8 mouse cellular contexts compared by ENCODE assay signal in the genomic region with DNA sequence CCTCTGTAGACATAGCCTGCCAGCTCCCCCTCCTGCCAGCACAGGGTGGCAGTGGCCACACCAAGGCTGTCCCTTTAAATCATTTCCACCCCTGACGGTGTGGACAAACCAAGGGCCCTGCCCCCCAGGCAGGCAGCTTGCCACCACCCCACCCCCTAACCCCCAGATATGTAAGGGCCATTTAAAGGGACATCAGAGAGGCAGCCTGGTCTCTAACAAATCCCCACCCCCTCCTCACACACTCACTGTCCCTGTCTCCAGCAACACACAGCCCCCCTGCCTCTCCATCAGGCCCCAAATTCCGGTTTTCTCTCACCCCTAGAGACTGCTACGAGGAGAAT. TPM values are rescaled to one million over a fixed set of nuclear protein-coding genes. Genes with fewer than 3 reads are reported as not detected.
A peak's percentile ranks its signal among the peaks of the same experiment; 100 is the strongest.
DNase-seq lines count a peak whose midpoint lies in the region; ATAC-seq and TF ChIP-seq lines count a peak whose summit lies in the region.

No protein-coding gene starts in this region.

- no peaks in the 10 kb centered on the region for H3K9me3 ChIP-seq in forebrain, embryonic 14.5 days (replicated peaks; ENCODE audit: control insufficient read depth, low read length)
- no peaks in the 10 kb centered on the region for H3K9me3 ChIP-seq in hindbrain, embryonic 11.5 days (ENCODE audit: control insufficient read depth, low read length)
- H3K9me3 ChIP-seq in limb, embryonic 13.5 days: no peaks in the 10 kb centered on the region

- peaks cover 35% of the 10 kb centered on the region for H3K79me2 ChIP-seq in myocyte (ENCODE audit: control insufficient read depth, insufficient read depth)

- peak; percentile 2 for ATAC-seq in forebrain, embryonic 14.5 days
- ATAC-seq in hindbrain, embryonic 11.5 days (ENCODE audit: low FRiP score): no peak
- no peak for ATAC-seq in limb, embryonic 13.5 days (ENCODE audit: low FRiP score, low read depth)
- ATAC-seq in erythroid progenitor cell, adult 5-6 weeks (replicated peaks; ENCODE audit: low FRiP score, poor library complexity, severe bottlenecking): no peak

- intact Hi-C loops in left cerebral cortex, postnatal 4 days (cut with DNase I): no loop called here

- 0% methylated on average over 3 of the region's 3 CpGs for WGBS in forebrain, embryonic 14.5 days
- 0% methylated on average over 3 of the region's 3 CpGs for WGBS in hindbrain, embryonic 11.5 days
- WGBS in limb, embryonic 13.5 days: 2% methylated on average over 3 of the region's 3 CpGs

- peak overlapping the region; percentile 99 for H3K27ac ChIP-seq in forebrain, embryonic 14.5 days (ENCODE audit: low read depth, low read length)
- H3K27ac ChIP-seq in hindbrain, embryonic 11.5 days (ENCODE audit: low read depth, low read length): peak overlapping the region; percentile 100
- H3K27ac ChIP-seq in limb, embryonic 13.5 days: peak overlapping the region; percentile 99

- H3K27me3 ChIP-seq in forebrain, embryonic 14.5 days (replicated peaks; ENCODE audit: control insufficient read depth, insufficient read depth, low read length): no peaks in the 10 kb centered on the region
- no peaks in the 10 kb centered on the region for H3K27me3 ChIP-seq in hindbrain, embryonic 11.5 days (ENCODE audit: control insufficient read depth, insufficient read depth, low read length)
- H3K27me3 ChIP-seq in limb, embryonic 13.5 days: no peaks in the 10 kb centered on the region
- no peaks in the 10 kb centered on the region for H3K27me3 ChIP-seq in myocyte (ENCODE audit: control insufficient read depth, insufficient read depth, insufficient read length)

- DNase-seq in left cerebral cortex, postnatal 4 days: peak; percentile 88
- DNase-seq in left cerebral cortex, adult 9 months (ENCODE audit: low spot score in 2 of 2): no peak
- peak; percentile 94 for DNase-seq in brain, adult 2 months (ENCODE audit: low read depth, low spot score)
- DNase-seq in forebrain, embryonic 14.5 days (ENCODE audit: low spot score): peak; percentile 77
- peak; percentile 64 for DNase-seq in hindbrain, embryonic 11.5 days (ENCODE audit: low spot score)

- peaks cover 57% of the 10 kb centered on the region for H3K4me1 ChIP-seq in forebrain, embryonic 14.5 days (ENCODE audit: control insufficient read depth, insufficient read depth, low read length)
- peaks cover 23% of the 10 kb centered on the region for H3K4me1 ChIP-seq in hindbrain, embryonic 11.5 days (replicated peaks; ENCODE audit: control insufficient read depth, insufficient read depth, low read length)
- H3K4me1 ChIP-seq in limb, embryonic 13.5 days: peaks cover 59% of the 10 kb centered on the region

- peak overlapping the region; percentile 50 for H3ac ChIP-seq in myocyte (ENCODE audit: control insufficient read depth, insufficient read length)

- peak; percentile 87 for TF ChIP-seq POLR2A in myocyte (IDR thresholded peaks at IDR 0.05; ENCODE audit: insufficient read length, low read depth)

- peak overlapping the region; percentile 99 for H3K4me2 ChIP-seq in forebrain, embryonic 14.5 days (ENCODE audit: low read length)
- peak overlapping the region; percentile 99 for H3K4me2 ChIP-seq in hindbrain, embryonic 11.5 days (replicated peaks; ENCODE audit: low read depth, low read length)
- peak overlapping the region; percentile 98 for H3K4me2 ChIP-seq in limb, embryonic 13.5 days (replicated peaks)
- H3K4me2 ChIP-seq in myocyte (ENCODE audit: low read depth): peak overlapping the region; percentile 96

- H3K9ac ChIP-seq in forebrain, embryonic 14.5 days (ENCODE audit: low read length): peak overlapping the region; percentile 99
- peak overlapping the region; percentile 99 for H3K9ac ChIP-seq in hindbrain, embryonic 11.5 days (ENCODE audit: low read depth, low read length)
- peak overlapping the region; percentile 97 for H3K9ac ChIP-seq in limb, embryonic 13.5 days

- peaks cover 19% of the 10 kb centered on the region for H3K36me3 ChIP-seq in forebrain, embryonic 14.5 days (ENCODE audit: control insufficient read depth, insufficient read depth, low read length)
- no peaks in the 10 kb centered on the region for H3K36me3 ChIP-seq in hindbrain, embryonic 11.5 days (ENCODE audit: control insufficient read depth, insufficient read depth, low read length)
- H3K36me3 ChIP-seq in limb, embryonic 13.5 days: peaks cover 21% of the 10 kb centered on the region
- peaks cover 13% of the 10 kb centered on the region for H3K36me3 ChIP-seq in myocyte (ENCODE audit: control insufficient read depth, insufficient read depth)

- peak overlapping the region; percentile 77 for H3K4me3 ChIP-seq in forebrain, embryonic 14.5 days (ENCODE audit: low read depth, low read length)
- H3K4me3 ChIP-seq in hindbrain, embryonic 11.5 days (ENCODE audit: low read depth, low read length): peak overlapping the region; percentile 80
- H3K4me3 ChIP-seq in limb, embryonic 13.5 days: peak overlapping the region; percentile 82
- H3K4me3 ChIP-seq in myocyte: peak overlapping the region; percentile 100

TF ChIP-seq in myocyte, 11 proteins besides CTCF, POLR2A, EP300 and RAD21:
- TF ChIP-seq E2F4 (IDR thresholded peaks at IDR 0.05; ENCODE audit: insufficient read depth): no peak
- no peak for TF ChIP-seq USF1 (IDR thresholded peaks at IDR 0.05; ENCODE audit: low read depth)
- peak in 1 of 3 experiments; percentile 58 for TF ChIP-seq MYOG (IDR thresholded peaks at IDR 0.05; ENCODE audit: control insufficient read depth in 1 of 3, insufficient read depth in 1 of 3, insufficient read length in 2 of 3, low read depth in 2 of 3)
- no peak for TF ChIP-seq TCF3 (IDR thresholded peaks at IDR 0.05; ENCODE audit: insufficient read length, low read depth)
- peak in 1 of 3 experiments; percentile 50 for TF ChIP-seq MYOD1 (IDR thresholded peaks at IDR 0.05; ENCODE audit: control insufficient read depth in 1 of 3, insufficient read length in 2 of 3, low read depth in 2 of 3)
- TF ChIP-seq SRF (IDR thresholded peaks at IDR 0.05; ENCODE audit: control insufficient read depth, insufficient read length, low read depth): peak; percentile 44
- no peak for TF ChIP-seq REST (IDR thresholded peaks at IDR 0.05; ENCODE audit: insufficient read depth, insufficient read length)
- no peak for TF ChIP-seq TCF12 (IDR thresholded peaks at IDR 0.05; ENCODE audit: insufficient read depth, poor library complexity, severe bottlenecking)
- peak; percentile 93 for TF ChIP-seq POLR2AphosphoS2 (IDR thresholded peaks at IDR 0.05; ENCODE audit: insufficient read length, low read depth)
- 0 out of 2 replicates have a peak, but pooled peaks have one; percentile 12 for TF ChIP-seq CEBPB (IDR thresholded peaks at IDR 0.05; ENCODE audit: insufficient read depth, poor library complexity, severe bottlenecking)
- no peak for TF ChIP-seq MAX (IDR thresholded peaks at IDR 0.05; ENCODE audit: low read depth)

RNA-seq across cellular contexts. Expression of a gene that starts 1.8 kb away (rescaled TPM):
- total RNA-seq in left cerebral cortex, postnatal 4 days (2021): 10 to 100 TPM; 77.2 to 85.8 TPM
- polyA plus RNA-seq in forebrain, embryonic 14.5 days (2014; fragmentation: Nextera tagmentation; extraction: Ambion mirVana): 28.7 and 38.2 TPM in 2 replicates
- 33.7 and 40.9 TPM in 2 replicates for polyA plus RNA-seq in hindbrain, embryonic 11.5 days (2014; fragmentation: Nextera tagmentation; extraction: Ambion mirVana)
- polyA plus RNA-seq in limb, embryonic 13.5 days (2015; fragmentation: Nextera tagmentation; extraction: Ambion mirVana): 47.3 and 49.3 TPM in 2 replicates
- 31.0 TPM for polyA plus RNA-seq in myocyte (2012; fragmentation: generic; extraction: Trizol)
- 6.5 and 11.7 TPM in 2 replicates for total RNA-seq in erythroid progenitor cell, adult 5-6 weeks (2015; ENCODE audit: low replicate concordance)
- total RNA-seq in erythroid progenitor cell, adult 5-6 weeks (2017; ENCODE audit: low replicate concordance): 0.64 and 1.2 TPM in 2 replicates

RNA-seq across cellular contexts. Expression of a gene that starts 17.3 kb away (rescaled TPM):
- 1 to 10 TPM; 3.1 to 4.2 TPM for total RNA-seq in left cerebral cortex, postnatal 4 days (2021)
- polyA plus RNA-seq in forebrain, embryonic 14.5 days (2014; fragmentation: Nextera tagmentation; extraction: Ambion mirVana): 4.7 and 5.7 TPM in 2 replicates
- polyA plus RNA-seq in hindbrain, embryonic 11.5 days (2014; fragmentation: Nextera tagmentation; extraction: Ambion mirVana): 15.7 and 17.1 TPM in 2 replicates
- 24.0 and 25.6 TPM in 2 replicates for polyA plus RNA-seq in limb, embryonic 13.5 days (2015; fragmentation: Nextera tagmentation; extraction: Ambion mirVana)
- polyA plus RNA-seq in myocyte (2012; fragmentation: generic; extraction: Trizol): 0.16 TPM
- total RNA-seq in erythroid progenitor cell, adult 5-6 weeks (2015; ENCODE audit: low replicate concordance): not detected in 2 replicates
- total RNA-seq in erythroid progenitor cell, adult 5-6 weeks (2017; ENCODE audit: low replicate concordance): not detected in 2 replicates

RNA-seq across cellular contexts. Expression of a gene that starts 19.9 kb away (rescaled TPM):
- total RNA-seq in left cerebral cortex, postnatal 4 days (2021): 10 to 100 TPM; 36.3 to 41.1 TPM
- polyA plus RNA-seq in forebrain, embryonic 14.5 days (2014; fragmentation: Nextera tagmentation; extraction: Ambion mirVana): 31.1 and 36.4 TPM in 2 replicates
- 32.7 and 45.2 TPM in 2 replicates for polyA plus RNA-seq in hindbrain, embryonic 11.5 days (2014; fragmentation: Nextera tagmentation; extraction: Ambion mirVana)
- polyA plus RNA-seq in limb, embryonic 13.5 days (2015; fragmentation: Nextera tagmentation; extraction: Ambion mirVana): 35.6 and 38.1 TPM in 2 replicates
- 23.0 TPM for polyA plus RNA-seq in myocyte (2012; fragmentation: generic; extraction: Trizol)
- total RNA-seq in erythroid progenitor cell, adult 5-6 weeks (2015; ENCODE audit: low replicate concordance): 8.3 and 11.7 TPM in 2 replicates
- 25.7 and 32.5 TPM in 2 replicates for total RNA-seq in erythroid progenitor cell, adult 5-6 weeks (2017; ENCODE audit: low replicate concordance)

RNA-seq across cellular contexts. Expression of a gene that starts 20.0 kb away (rescaled TPM):
- 10 to 100 TPM; 60.2 to 63.9 TPM for total RNA-seq in left cerebral cortex, postnatal 4 days (2021)
- 106 and 142 TPM in 2 replicates for polyA plus RNA-seq in forebrain, embryonic 14.5 days (2014; fragmentation: Nextera tagmentation; extraction: Ambion mirVana)
- polyA plus RNA-seq in hindbrain, embryonic 11.5 days (2014; fragmentation: Nextera tagmentation; extraction: Ambion mirVana): 120 and 124 TPM in 2 replicates
- polyA plus RNA-seq in limb, embryonic 13.5 days (2015; fragmentation: Nextera tagmentation; extraction: Ambion mirVana): 127 and 137 TPM in 2 replicates
- 126 TPM for polyA plus RNA-seq in myocyte (2012; fragmentation: generic; extraction: Trizol)
- 26.8 and 31.7 TPM in 2 replicates for total RNA-seq in erythroid progenitor cell, adult 5-6 weeks (2015; ENCODE audit: low replicate concordance)
- 21.6 and 21.9 TPM in 2 replicates for total RNA-seq in erythroid progenitor cell, adult 5-6 weeks (2017; ENCODE audit: low replicate concordance)

RNA-seq across cellular contexts. Expression of a gene that starts 46.1 kb away (rescaled TPM):
- total RNA-seq in left cerebral cortex, postnatal 4 days (2021): 100 to 1,000 TPM; 552 to 572 TPM
- 70.3 and 77.3 TPM in 2 replicates for polyA plus RNA-seq in forebrain, embryonic 14.5 days (2014; fragmentation: Nextera tagmentation; extraction: Ambion mirVana)
- polyA plus RNA-seq in hindbrain, embryonic 11.5 days (2014; fragmentation: Nextera tagmentation; extraction: Ambion mirVana): 44.3 and 57.1 TPM in 2 replicates
- polyA plus RNA-seq in limb, embryonic 13.5 days (2015; fragmentation: Nextera tagmentation; extraction: Ambion mirVana): 117 and 119 TPM in 2 replicates
- polyA plus RNA-seq in myocyte (2012; fragmentation: generic; extraction: Trizol): 148 TPM
- total RNA-seq in erythroid progenitor cell, adult 5-6 weeks (2015; ENCODE audit: low replicate concordance): 21.0 and 33.2 TPM in 2 replicates
- 18.9 and 19.5 TPM in 2 replicates for total RNA-seq in erythroid progenitor cell, adult 5-6 weeks (2017; ENCODE audit: low replicate concordance)

Comparison
In these comparisons a context has a peak if more than half of its experiments do, and no peak if none do; other contexts are left out.
1. DNase-seq: peak in left cerebral cortex, postnatal 4 days (single experiment), brain, adult 2 months (single experiment), forebrain, embryonic 14.5 days (single experiment) and hindbrain, embryonic 11.5 days (single experiment); none in left cerebral cortex, adult 9 months (0 of 2).
2. Peak in every context shown above with its lines, with median percentiles within 50 percentile points of each other: H3K27ac ChIP-seq, H3K4me2 ChIP-seq, H3K4me3 ChIP-seq and H3K9ac ChIP-seq.